Mouse (Mus musculus) frontal cortex, adult 2 months (tissue): ENCODE measurements at regions not wholly inside any gene's neighbourhood (a gene's known extent, or its start where the extent isn't known, plus 50 kb on each side); places are given as distances from the start of the nearest gene placed in this dataset.

ENCODE experiments used
- DNase-seq, 2 experiments: peaks; one replicate each; pipeline ENCODE4 v3.0.0; 2022; ENCODE audit warnings: low spot score in 1 of 2; ENCODE audit errors: extremely low spot score in 1 of 2

DNA sequence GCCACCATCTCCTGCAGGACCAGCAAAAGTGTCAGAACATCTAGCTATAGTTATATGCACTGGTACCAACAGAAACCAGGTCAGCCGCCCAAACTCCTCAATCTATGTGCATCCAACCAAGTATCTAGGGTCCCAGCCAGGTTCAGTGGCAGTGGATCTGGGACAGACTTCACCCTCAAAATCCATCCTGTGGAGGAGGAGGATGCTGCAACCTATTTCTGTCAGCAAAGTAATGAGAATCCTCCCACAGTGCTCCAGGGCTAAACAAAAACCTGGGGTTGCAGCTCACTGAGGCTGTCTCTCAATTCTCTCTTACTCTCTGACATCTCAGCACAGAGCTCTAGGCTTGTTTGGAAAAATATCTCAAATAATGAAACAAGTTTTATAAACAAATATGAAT, 202.8 kb downstream of the Rpia start:
- DNase-seq: peak in 1 of 2 experiments; percentile 13
